Mouse (Mus musculus) myocyte (in vitro differentiated cells): ENCODE results near the gene Pigg. TPM values are rescaled to one million over a fixed set of nuclear protein-coding genes. Genes with fewer than 3 reads are reported as not detected.
A peak's percentile ranks its signal among the peaks of the same experiment; 100 is the strongest.

Experiments
- H3K27me3 ChIP-seq: one replicate; pipeline ENCODE4 v1.6.1; 2011; ENCODE audit not compliant: control insufficient read depth, insufficient read depth, insufficient read length
- H3K36me3 ChIP-seq: one replicate; pipeline ENCODE4 v1.6.1; 2011; ENCODE audit not compliant: control insufficient read depth, insufficient read depth
- H3K4me2 ChIP-seq: one replicate; pipeline ENCODE4 v1.6.1; 2011; ENCODE audit warnings: low read depth, control low read depth
- H3K4me3 ChIP-seq: one replicate; pipeline ENCODE4 v1.5.1; 2011; ENCODE audit warnings: mild to moderate bottlenecking, control low read depth, moderate library complexity
- H3K79me2 ChIP-seq: one replicate; pipeline ENCODE4 v1.6.1; 2011; ENCODE audit not compliant: control insufficient read depth, insufficient read depth
- H3ac ChIP-seq: one replicate; pipeline ENCODE4 v1.6.1; 2011; ENCODE audit not compliant: control insufficient read depth, insufficient read length
- CEBPB ChIP-seq: IDR thresholded peaks from 2 replicates; pipeline ENCODE4 v1.6.1; 2011; ENCODE audit warnings: mild to moderate bottlenecking, moderate library complexity; ENCODE audit not compliant: poor library complexity, insufficient read depth, severe bottlenecking
- E2F4 ChIP-seq: IDR thresholded peaks from one replicate; pipeline ENCODE4 v1.6.1; 2011; ENCODE audit warnings: mild to moderate bottlenecking, control low read depth, moderate library complexity; ENCODE audit not compliant: insufficient read depth
- MAX ChIP-seq: IDR thresholded peaks from one replicate; pipeline ENCODE4 v1.6.1; 2011; ENCODE audit warnings: low read depth, mild to moderate bottlenecking, control low read depth
- MYOD1 ChIP-seq, 3 experiments: IDR thresholded peaks; one replicate each; pipeline ENCODE4 v1.6.1; 2011; ENCODE audit warnings: control low read depth in 2 of 3, low read depth in 2 of 3, mild to moderate bottlenecking in 2 of 3, moderate library complexity in 1 of 3; ENCODE audit not compliant: insufficient read length in 2 of 3, control insufficient read depth in 1 of 3
- MYOG ChIP-seq, 3 experiments: IDR thresholded peaks; one replicate each; pipeline ENCODE4 v1.6.1; 2011; ENCODE audit warnings: control low read depth in 2 of 3, low read depth in 2 of 3, mild to moderate bottlenecking in 2 of 3; ENCODE audit not compliant: insufficient read length in 2 of 3, control insufficient read depth in 1 of 3, insufficient read depth in 1 of 3
- POLR2A ChIP-seq: IDR thresholded peaks from one replicate; pipeline ENCODE4 v1.6.1; 2011; ENCODE audit warnings: low read depth, mild to moderate bottlenecking, control low read depth, moderate library complexity; ENCODE audit not compliant: insufficient read length
- POLR2AphosphoS2 ChIP-seq: IDR thresholded peaks from one replicate; pipeline ENCODE4 v1.6.1; 2011; ENCODE audit warnings: low read depth, control low read depth; ENCODE audit not compliant: insufficient read length
- REST ChIP-seq: IDR thresholded peaks from one replicate; pipeline ENCODE4 v1.6.1; 2011; ENCODE audit warnings: mild to moderate bottlenecking, control low read depth, moderate library complexity; ENCODE audit not compliant: insufficient read depth, insufficient read length
- SRF ChIP-seq: IDR thresholded peaks from one replicate; pipeline ENCODE4 v1.6.1; 2011; ENCODE audit warnings: low read depth; ENCODE audit not compliant: control insufficient read depth, insufficient read length
- TCF12 ChIP-seq: IDR thresholded peaks from one replicate; pipeline ENCODE4 v1.6.1; 2011; ENCODE audit warnings: mild to moderate bottlenecking, control low read depth; ENCODE audit not compliant: poor library complexity, insufficient read depth, severe bottlenecking
- TCF3 ChIP-seq: IDR thresholded peaks from one replicate; pipeline ENCODE4 v1.6.1; 2011; ENCODE audit warnings: low read depth, control low read depth; ENCODE audit not compliant: insufficient read length
- USF1 ChIP-seq: IDR thresholded peaks from one replicate; pipeline ENCODE4 v1.6.1; 2011; ENCODE audit warnings: low read depth, mild to moderate bottlenecking, control low read depth, moderate library complexity
- polyA plus RNA-seq: library from polyadenylated mRNA; unstranded; fragments of >200 nt; fragmentation: generic; extraction: Trizol; gene quantifications from one replicate; pipeline ENCODE4 v1.2.1, GENCODE M21; 2012; ENCODE audit warnings: missing spikeins

The Pigg gene
- polyA plus RNA-seq, 1 experiment: 1.8 TPM

GRCm38 (mm10) chr5:108301567-108301966 is 10.8 kb upstream of the Pigg start:
- Histone ChIP-seq H3K79me2 (no peaks in the 10 kb centered on the region), H3K36me3 (no peaks in the 10 kb centered on the region), H3K4me3 (no peak overlapping the region), H3ac (no peak overlapping the region), H3K27me3 (no peaks in the 10 kb centered on the region), H3K4me2 (no peak overlapping the region)
- TF ChIP-seq MAX: no peak
- no peak for TF ChIP-seq TCF12

GRCm38 (mm10) chr5:108313065-108313860 is 854 bp downstream of the Pigg start:
- peak overlapping the region; percentile 67 for H3ac ChIP-seq
- H3K27me3 ChIP-seq: no peaks in the 10 kb centered on the region
- H3K4me2 ChIP-seq: peak overlapping the region; percentile 93
- H3K36me3 ChIP-seq: peaks cover 3% of the 10 kb centered on the region
- H3K4me3 ChIP-seq: peak overlapping the region; percentile 95
- peaks cover 7% of the 10 kb centered on the region for H3K79me2 ChIP-seq
- TF ChIP-seq MYOG (IDR thresholded peaks at IDR 0.05; ENCODE audit: control insufficient read depth in 1 of 3, insufficient read depth in 1 of 3, insufficient read length in 2 of 3, low read depth in 2 of 3) (no peak), POLR2AphosphoS2 (no peak), CEBPB (no peak), SRF (no peak), REST (no peak), TCF12 (no peak), MAX (no peak), POLR2A (no peak), E2F4 (no peak), USF1 (no peak), MYOD1 (IDR thresholded peaks at IDR 0.05; ENCODE audit: control insufficient read depth in 1 of 3, insufficient read length in 2 of 3, low read depth in 2 of 3) (no peak), TCF3 (no peak)

- no peaks in the 10 kb centered on the region for H3K27me3 ChIP-seq
- H3K79me2 ChIP-seq: no peaks in the 10 kb centered on the region
- TF ChIP-seq MAX: no peak
- TF ChIP-seq TCF12: no peak
- TF ChIP-seq MYOD1 (IDR thresholded peaks at IDR 0.05; ENCODE audit: control insufficient read depth in 1 of 3, insufficient read length in 2 of 3, low read depth in 2 of 3): no peak
- TF ChIP-seq POLR2AphosphoS2: no peak
- no peak for TF ChIP-seq USF1
- H3K36me3 ChIP-seq: peaks cover 5% of the 10 kb centered on the region
- no peak overlapping the region for H3K4me3 ChIP-seq
- no peak overlapping the region for H3K4me2 ChIP-seq
- H3ac ChIP-seq: no peak overlapping the region
Measured at GRCm38 (mm10) chr5:108331051-108331450, 18.6 kb downstream of the Pigg start.

GRCm38 (mm10) chr5:108337385-108337784 is 25.0 kb downstream of the Pigg start:
- Histone ChIP-seq H3K79me2 (no peaks in the 10 kb centered on the region), H3K4me3 (no peak overlapping the region), H3K4me2 (no peak overlapping the region), H3K36me3 (peaks cover 13% of the 10 kb centered on the region), H3K27me3 (no peaks in the 10 kb centered on the region), H3ac (no peak overlapping the region)
- TF ChIP-seq USF1 (no peak), REST (no peak), CEBPB (no peak), MAX (no peak), SRF (no peak), MYOG (IDR thresholded peaks at IDR 0.05; ENCODE audit: control insufficient read depth in 1 of 3, insufficient read depth in 1 of 3, insufficient read length in 2 of 3, low read depth in 2 of 3) (no peak), POLR2A (no peak), E2F4 (no peak), TCF12 (no peak), TCF3 (no peak)

GRCm38 (mm10) chr5:108338049-108338448 is 25.6 kb downstream of the Pigg start:
- H3K4me2 ChIP-seq: no peak overlapping the region
- TF ChIP-seq SRF (no peak), MAX (no peak), CEBPB (no peak), TCF12 (no peak), POLR2AphosphoS2 (no peak), TCF3 (no peak), MYOG (IDR thresholded peaks at IDR 0.05; ENCODE audit: control insufficient read depth in 1 of 3, insufficient read depth in 1 of 3, insufficient read length in 2 of 3, low read depth in 2 of 3) (no peak)
- no peaks in the 10 kb centered on the region for H3K27me3 ChIP-seq
- no peaks in the 10 kb centered on the region for H3K79me2 ChIP-seq
- no peak overlapping the region for H3ac ChIP-seq
- no peak overlapping the region for H3K4me3 ChIP-seq
- H3K36me3 ChIP-seq: peaks cover 12% of the 10 kb centered on the region
